Mouse (Mus musculus) midbrain, embryonic 16.5 days (tissue): ENCODE data around the gene Dhx29. TPM values are rescaled to one million over a fixed set of nuclear protein-coding genes. Genes with fewer than 3 reads are reported as not detected.

Source experiments
- ATAC-seq: fragments of 200-750 bp; cut with Nextera tagmentation; 2 replicates; pipeline ENCODE4 v1.8.0; 2017; ENCODE audit warnings: moderate TSS enrichment
- H3K27ac ChIP-seq: fragments of 300-500 bp; sonication (generic); 2 replicates; pipeline ENCODE4 v1.5.1; 2014; ENCODE audit warnings: mild to moderate bottlenecking, low read length, mixed read lengths
- H3K27me3 ChIP-seq: fragments of 300-500 bp; sonication (generic); 2 replicates; pipeline ENCODE4 v1.6.1; 2014; ENCODE audit warnings: low read depth, low read length, mixed read lengths; ENCODE audit not compliant: control insufficient read depth, insufficient read depth
- H3K36me3 ChIP-seq: fragments of 300-500 bp; sonication (generic); 2 replicates; pipeline ENCODE4 v1.6.1; 2014; ENCODE audit warnings: mild to moderate bottlenecking, low read length, moderate library complexity, mixed read lengths; ENCODE audit not compliant: control insufficient read depth, insufficient read depth
- H3K4me1 ChIP-seq: fragments of 300-500 bp; sonication (generic); 2 replicates; pipeline ENCODE4 v1.6.1; 2014; ENCODE audit warnings: mild to moderate bottlenecking, low read length, mixed read lengths; ENCODE audit not compliant: control insufficient read depth, insufficient read depth
- H3K4me2 ChIP-seq: fragments of 300-500 bp; sonication (generic); 2 replicates; pipeline ENCODE4 v1.6.1; 2014; ENCODE audit warnings: mild to moderate bottlenecking, low read length, mixed read lengths
- H3K4me3 ChIP-seq: fragments of 300-500 bp; sonication (generic); 2 replicates; pipeline ENCODE4 v1.5.1; 2014; ENCODE audit warnings: low read depth, mild to moderate bottlenecking, low read length, moderate library complexity, mixed read lengths
- H3K9ac ChIP-seq: fragments of 300-500 bp; sonication (generic); 2 replicates; pipeline ENCODE4 v1.6.1; 2014; ENCODE audit warnings: low read depth, low read length, mixed read lengths
- H3K9me3 ChIP-seq: fragments of 300-500 bp; sonication (generic); replicated peaks from 2 replicates; pipeline ENCODE4 v1.6.1; 2014; ENCODE audit warnings: mild to moderate bottlenecking, low read length, mixed read lengths; ENCODE audit not compliant: control insufficient read depth, poor library complexity, severe bottlenecking
- WGBS: fragments of 180-500 bp; shearing (Covaris S2); extraction: QIAGEN DNeasy Blood & Tissue Kit; methylation state at CpG from one replicate; pipeline ENCODE4 v1.1.7; 2014; 5-methylcytosine and 5-hydroxymethylcytosine counted together
- polyA plus RNA-seq: library from polyadenylated mRNA; unstranded; fragments of >200 nt; fragmentation: Nextera tagmentation; extraction: Ambion mirVana; gene quantifications from 2 replicates; pipeline ENCODE4 v1.2.1, GENCODE M21; 2015

The Dhx29 gene
- polyA plus RNA-seq, 1 experiment from 2014 or later = 30.0 TPM

- peak overlapping the region; percentile 88 for H3K4me3 ChIP-seq
- H3K36me3 ChIP-seq = 0 out of 2 replicates have a peak, but pooled peaks cover 5% of the 10 kb centered on the region
- no peaks in the 10 kb centered on the region for H3K27me3 ChIP-seq
- H3K4me2 ChIP-seq = peak overlapping the region; percentile 69
- ATAC-seq = peak; percentile 36; the same call in 1 of the 2 replicates
- H3K9me3 ChIP-seq = no peaks in the 10 kb centered on the region
- H3K9ac ChIP-seq = peak overlapping the region; percentile 73
- H3K27ac ChIP-seq = peak overlapping the region; percentile 86
- WGBS = 0% methylated on average over 19 of the region's 19 CpGs
- peaks cover 20% of the 10 kb centered on the region for H3K4me1 ChIP-seq
Measured at GRCm38 (mm10) chr13:112926796-112927195, 458 bp upstream of the Dhx29 start.

GRCm38 (mm10) chr13:112928038-112928668 is 899 bp downstream of the Dhx29 start:
- no peak for ATAC-seq
- H3K9ac ChIP-seq = peak overlapping the region; percentile 80
- peak overlapping the region; percentile 71 for H3K4me2 ChIP-seq
- 7% methylated on average over 8 of the region's 8 CpGs for WGBS
- H3K27me3 ChIP-seq = no peaks in the 10 kb centered on the region
- peak overlapping the region; percentile 86 for H3K27ac ChIP-seq
- H3K9me3 ChIP-seq = no peaks in the 10 kb centered on the region
- peak overlapping the region; percentile 88 for H3K4me3 ChIP-seq
- peaks cover 13% of the 10 kb centered on the region; the same call in 1 of the 2 replicates for H3K36me3 ChIP-seq
- H3K4me1 ChIP-seq = peaks cover 20% of the 10 kb centered on the region

- Histone ChIP-seq H3K4me3 (no peak overlapping the region), H3K4me1 (no peaks in the 10 kb centered on the region), H3K4me2 (no peak overlapping the region), H3K9ac (no peak overlapping the region), H3K9me3 (no peaks in the 10 kb centered on the region), H3K36me3 (peaks cover 31% of the 10 kb centered on the region), H3K27ac (no peak overlapping the region), H3K27me3 (no peaks in the 10 kb centered on the region)
- WGBS = 96% methylated on average over 8 of the region's 8 CpGs
- ATAC-seq = no peak
Measured at GRCm38 (mm10) chr13:112938130-112938529, 10.9 kb downstream of the Dhx29 start.

- Histone ChIP-seq H3K4me2 (no peak overlapping the region), H3K4me3 (no peak overlapping the region), H3K4me1 (no peaks in the 10 kb centered on the region), H3K27ac (no peak overlapping the region), H3K36me3 (peaks cover 50% of the 10 kb centered on the region), H3K27me3 (no peaks in the 10 kb centered on the region), H3K9ac (no peak overlapping the region), H3K9me3 (no peaks in the 10 kb centered on the region)
- no peak for ATAC-seq
- 86% methylated on average over 15 of the region's 15 CpGs for WGBS
Measured at GRCm38 (mm10) chr13:112941879-112942330, 14.7 kb downstream of the Dhx29 start.

GRCm38 (mm10) chr13:112945312-112945711 is 18.1 kb downstream of the Dhx29 start:
- Histone ChIP-seq H3K27ac (no peak overlapping the region), H3K9ac (no peak overlapping the region), H3K4me1 (no peaks in the 10 kb centered on the region), H3K4me3 (no peak overlapping the region), H3K4me2 (no peak overlapping the region), H3K27me3 (no peaks in the 10 kb centered on the region), H3K9me3 (no peaks in the 10 kb centered on the region), H3K36me3 (peaks cover 60% of the 10 kb centered on the region)
- 94% methylated on average over 9 of the region's 9 CpGs for whole genome bisulfite sequencing
- no peak for ATAC-seq

GRCm38 (mm10) chr13:112945900-112946299 is 18.6 kb downstream of the Dhx29 start:
- no peaks in the 10 kb centered on the region for H3K4me1 ChIP-seq
- ATAC-seq = no peak
- 85% methylated on average over 6 of the region's 6 CpGs for WGBS
- H3K36me3 ChIP-seq = peaks cover 61% of the 10 kb centered on the region
- H3K4me3 ChIP-seq = no peak overlapping the region
- H3K27ac ChIP-seq = no peak overlapping the region
- no peak overlapping the region for H3K9ac ChIP-seq
- H3K27me3 ChIP-seq = no peaks in the 10 kb centered on the region
- H3K4me2 ChIP-seq = no peak overlapping the region
- H3K9me3 ChIP-seq = no peaks in the 10 kb centered on the region

GRCm38 (mm10) chr13:112954067-112954466 is 26.8 kb downstream of the Dhx29 start:
- ATAC-seq = no peak
- WGBS = 92% methylated on average over 8 of the region's 8 CpGs
- no peaks in the 10 kb centered on the region for H3K27me3 ChIP-seq
- H3K27ac ChIP-seq = no peak overlapping the region
- H3K4me2 ChIP-seq = no peak overlapping the region
- no peaks in the 10 kb centered on the region for H3K4me1 ChIP-seq
- no peak overlapping the region for H3K4me3 ChIP-seq
- H3K9me3 ChIP-seq = no peaks in the 10 kb centered on the region
- H3K36me3 ChIP-seq = peaks cover 31% of the 10 kb centered on the region
- H3K9ac ChIP-seq = no peak overlapping the region

- H3K27ac ChIP-seq = no peak overlapping the region
- WGBS = 79% methylated on average over 5 of the region's 5 CpGs
- no peak overlapping the region for H3K4me3 ChIP-seq
- H3K4me1 ChIP-seq = no peaks in the 10 kb centered on the region
- peaks cover 34% of the 10 kb centered on the region for H3K36me3 ChIP-seq
- no peak overlapping the region for H3K9ac ChIP-seq
- H3K4me2 ChIP-seq = no peak overlapping the region
- no peaks in the 10 kb centered on the region for H3K9me3 ChIP-seq
- ATAC-seq = no peak
- no peaks in the 10 kb centered on the region for H3K27me3 ChIP-seq
Measured at GRCm38 (mm10) chr13:112963081-112963480, 35.8 kb downstream of the Dhx29 start.

- Histone ChIP-seq H3K4me2 (no peak overlapping the region), H3K9ac (no peak overlapping the region), H3K4me1 (no peaks in the 10 kb centered on the region), H3K36me3 (peaks cover 34% of the 10 kb centered on the region), H3K4me3 (no peak overlapping the region), H3K27me3 (no peaks in the 10 kb centered on the region), H3K9me3 (no peaks in the 10 kb centered on the region), H3K27ac (no peak overlapping the region)
- WGBS = 93% methylated on average over 12 of the region's 12 CpGs
- ATAC-seq = no peak
Measured at GRCm38 (mm10) chr13:112964421-112964820, 37.2 kb downstream of the Dhx29 start.
